Mouse (Mus musculus) cortical plate, adult 2 months (tissue): ENCODE data around the gene Ywhaq. TPM values are rescaled to one million over a fixed set of nuclear protein-coding genes. Genes with fewer than 3 reads are reported as not detected.

Experiments used
- H3K27ac ChIP-seq: fragments of 200-500 bp; 2 replicates; pipeline ENCODE4 v1.5.1; 2012; ENCODE audit warnings: low read length, control low read depth, inconsistent platforms; ENCODE audit not compliant: insufficient read depth
- H3K4me1 ChIP-seq: fragments of 200-500 bp; 2 replicates; pipeline ENCODE4 v1.6.1; 2011; ENCODE audit warnings: low read length; ENCODE audit not compliant: control insufficient read depth, insufficient read depth
- H3K4me3 ChIP-seq: fragments of 200-500 bp; 2 replicates; pipeline ENCODE4 v1.5.1; 2011; ENCODE audit warnings: mild to moderate bottlenecking, low read length, control low read depth; ENCODE audit not compliant: insufficient read depth
- CTCF ChIP-seq: fragments of 200-500 bp; IDR thresholded peaks from 2 replicates; pipeline ENCODE4 v1.5.1; 2011; ENCODE audit warnings: mild to moderate bottlenecking, control low read depth, low read length; ENCODE audit not compliant: insufficient read depth; ENCODE audit errors: extremely low read depth
- POLR2A ChIP-seq: fragments of 200-500 bp; IDR thresholded peaks from 2 replicates; pipeline ENCODE4 v1.6.1; 2011; ENCODE audit warnings: mild to moderate bottlenecking, low read length, control low read depth; ENCODE audit not compliant: insufficient read depth; ENCODE audit errors: extremely low read depth
- polyA plus RNA-seq: library from polyadenylated mRNA; depleted of rRNA; stranded (reverse); fragments of >200 nt; gene quantifications from 2 replicates; pipeline ENCODE4 v1.2.3, GENCODE M21; 2012

Gene Ywhaq
- polyA plus RNA-seq, 1 experiment: 331 TPM

GRCm38 (mm10) chr12:21438750-21439394 is 21.4 kb upstream of the Ywhaq start:
- no peak for TF ChIP-seq POLR2A
- no peak for TF ChIP-seq CTCF
- Histone ChIP-seq H3K4me3 (no peak overlapping the region), H3K4me1 (no peaks in the 10 kb centered on the region), H3K27ac (peak overlapping the region; percentile 5; the same call in 1 of the 2 replicates)

GRCm38 (mm10) chr12:21438294-21438693 is 20.9 kb upstream of the Ywhaq start:
- H3K4me3 ChIP-seq: no peak overlapping the region

GRCm38 (mm10) chr12:21431950-21432349 is 14.5 kb upstream of the Ywhaq start:
- H3K4me3 ChIP-seq: no peak overlapping the region
- no peak overlapping the region for H3K27ac ChIP-seq
- H3K4me1 ChIP-seq: no peaks in the 10 kb centered on the region
- TF ChIP-seq POLR2A: no peak
- no peak for TF ChIP-seq CTCF

More at GRCm38 (mm10) chr12:21438294-21438693, 20.9 kb upstream of the Ywhaq start:
- H3K27ac ChIP-seq: no peak overlapping the region
- no peaks in the 10 kb centered on the region for H3K4me1 ChIP-seq
- no peak for TF ChIP-seq POLR2A
- TF ChIP-seq CTCF: no peak

DNA sequence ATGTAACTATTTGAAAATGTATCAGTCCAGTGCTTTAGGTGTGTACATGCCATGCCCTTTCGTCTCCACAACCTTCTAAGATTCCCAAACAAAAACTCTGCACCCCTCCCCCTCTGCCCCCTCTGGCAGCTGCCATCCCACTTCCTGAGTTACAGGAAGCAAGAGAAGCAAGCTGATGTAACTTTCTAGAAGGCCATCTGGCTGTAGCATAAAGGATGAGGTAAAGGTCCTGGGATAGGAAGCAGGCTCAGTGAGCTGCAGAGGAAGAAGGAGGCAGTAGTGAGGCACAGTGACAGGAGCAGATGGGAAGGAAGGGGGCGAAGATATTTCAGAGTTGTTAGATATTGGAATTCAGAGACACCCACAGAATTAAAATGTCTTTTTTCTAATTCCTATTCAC is 13.6 kb upstream of the Ywhaq start:
- Histone ChIP-seq H3K27ac (no peak overlapping the region), H3K4me1 (no peaks in the 10 kb centered on the region), H3K4me3 (no peak overlapping the region)
- no peak for TF ChIP-seq CTCF
- no peak for TF ChIP-seq POLR2A

- TF ChIP-seq CTCF (no peak), POLR2A (no peak)
- Histone ChIP-seq H3K4me1 (peaks cover 2% of the 10 kb centered on the region), H3K4me3 (no peak overlapping the region), H3K27ac (no peak overlapping the region)
Observed at GRCm38 (mm10) chr12:21430140-21430539, 12.7 kb upstream of the Ywhaq start.

DNA sequence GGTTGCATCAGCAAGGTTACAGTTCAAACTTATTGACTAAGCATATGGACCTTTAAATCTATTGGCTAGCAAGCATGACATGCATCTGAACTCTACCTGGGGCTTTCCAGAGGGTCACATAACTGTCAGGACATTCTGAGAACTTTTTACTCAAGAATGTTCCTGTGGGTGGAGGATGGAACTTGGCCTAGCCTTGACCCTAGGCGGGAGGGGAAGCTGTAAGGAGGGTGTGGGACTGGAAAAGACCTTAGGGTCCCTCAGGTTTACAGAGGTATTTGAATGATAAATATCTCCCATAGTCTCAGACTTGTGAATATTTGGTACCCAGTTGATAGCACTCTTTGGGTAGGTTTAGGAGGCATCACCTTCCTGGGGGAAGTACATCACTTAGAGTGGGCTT is 11.6 kb upstream of the Ywhaq start:
- Histone ChIP-seq H3K4me1 (peaks cover 2% of the 10 kb centered on the region), H3K27ac (no peak overlapping the region), H3K4me3 (no peak overlapping the region)
- no peak for TF ChIP-seq POLR2A
- no peak for TF ChIP-seq CTCF

DNA sequence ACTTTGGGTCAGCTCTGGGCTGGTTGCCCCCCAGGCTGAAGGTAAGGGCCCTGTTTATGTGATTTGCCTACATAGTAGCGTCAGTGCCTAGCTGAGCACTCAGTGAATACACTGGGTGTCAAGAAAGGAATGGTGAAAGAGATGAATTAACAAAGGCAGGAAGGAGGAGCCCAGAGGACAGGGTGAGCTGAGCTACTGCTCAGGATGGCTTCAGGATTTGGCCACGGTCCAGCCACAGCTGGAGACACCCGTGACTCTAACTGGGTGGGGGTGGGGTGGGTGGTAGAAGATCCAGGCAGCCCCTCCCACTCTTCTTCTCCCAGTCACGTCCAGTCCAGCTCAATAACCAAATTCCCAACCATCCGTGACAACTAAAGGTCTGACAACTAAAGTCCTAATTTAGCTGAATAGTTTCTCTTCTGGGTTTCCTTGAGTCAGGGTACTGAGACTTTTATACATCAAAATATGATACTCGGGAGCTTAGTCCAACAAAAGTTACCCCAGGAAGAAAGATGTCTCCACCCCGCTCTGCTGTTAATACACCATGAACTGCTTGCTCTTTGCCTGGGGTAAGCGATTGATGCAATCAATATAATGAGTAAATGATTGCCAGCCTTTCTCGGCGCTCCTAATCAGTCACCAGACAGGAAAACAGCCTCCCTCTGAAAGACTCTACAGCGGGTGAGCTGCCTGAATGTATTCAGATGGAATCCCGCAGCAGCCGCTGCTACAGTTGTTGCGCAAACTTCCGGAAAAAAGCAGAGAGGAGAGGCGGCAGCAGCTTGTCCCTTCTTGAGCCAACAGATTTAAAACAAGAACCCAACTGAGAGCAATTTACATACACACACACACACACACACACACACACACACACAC is 8.9 kb upstream of the Ywhaq start:
- H3K4me1 ChIP-seq: peaks cover 2% of the 10 kb centered on the region
- no peak for TF ChIP-seq POLR2A
- no peak for TF ChIP-seq CTCF
- H3K4me3 ChIP-seq: no peak overlapping the region
- peak overlapping the region; percentile 96 for H3K27ac ChIP-seq

DNA sequence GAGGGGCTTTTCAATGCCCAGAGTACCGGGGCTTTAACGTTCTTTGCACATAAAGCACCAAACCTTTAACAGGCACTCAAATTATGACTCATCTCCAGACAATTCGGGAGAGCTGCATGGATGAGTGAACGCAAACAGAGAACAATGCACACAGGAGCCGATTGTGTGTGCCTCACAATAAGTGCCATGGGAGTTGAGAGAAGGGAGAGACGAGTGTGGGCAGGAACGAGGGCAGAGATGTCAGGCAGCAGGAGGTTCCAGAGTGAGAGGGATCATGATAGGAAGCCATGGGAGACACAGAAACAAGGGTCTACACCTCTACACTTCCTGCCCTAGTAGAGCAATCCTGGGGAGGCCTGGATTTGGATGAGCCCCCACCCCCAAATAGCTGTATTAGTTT is 7.2 kb upstream of the Ywhaq start:
- peak overlapping the region; percentile 96 for H3K27ac ChIP-seq
- H3K4me1 ChIP-seq: peaks cover 2% of the 10 kb centered on the region
- no peak overlapping the region for H3K4me3 ChIP-seq
- TF ChIP-seq POLR2A (0 out of 2 replicates have a peak, but pooled peaks have one; percentile 13), CTCF (no peak)

DNA sequence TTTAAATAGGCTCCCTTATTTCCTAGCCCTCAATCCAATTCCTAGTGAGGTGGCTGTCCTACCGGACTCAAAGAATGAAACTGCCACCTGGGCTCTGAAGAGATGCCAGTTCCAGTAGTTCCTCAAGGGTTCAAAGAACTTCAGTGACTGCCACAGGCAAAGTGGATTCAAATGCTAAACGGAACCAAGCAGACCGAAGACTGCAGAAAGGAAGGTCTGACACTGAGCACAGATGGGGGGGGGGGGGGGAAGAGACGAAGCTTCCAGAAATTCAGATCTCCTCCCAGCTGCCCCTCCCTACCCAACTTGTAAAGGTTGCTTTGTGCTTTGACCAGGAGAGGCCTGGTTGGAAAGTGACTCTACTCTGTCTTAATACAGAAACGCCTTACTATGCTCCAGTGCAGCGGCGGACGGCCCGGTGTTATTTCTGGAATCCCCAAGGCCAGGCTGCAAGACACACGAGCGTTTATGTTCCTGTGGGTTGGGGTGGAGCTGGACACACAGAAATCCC is 1.2 kb upstream of the Ywhaq start:
- no peak for TF ChIP-seq CTCF
- TF ChIP-seq POLR2A: no peak
- peak overlapping the region; percentile 61 for H3K4me3 ChIP-seq
- H3K4me1 ChIP-seq: peaks cover 5% of the 10 kb centered on the region; the same call in 1 of the 2 replicates
- H3K27ac ChIP-seq: peak overlapping the region; percentile 88
